In genomic region chr2:126931784-126932183, GRCm38 (mm10) we compare ENCODE assay signal across 9 mouse cellular contexts. TPM values are rescaled to one million over a fixed set of nuclear protein-coding genes. Genes with fewer than 3 reads are reported as not detected.
DNase-seq lines count a peak whose midpoint lies in the region; ATAC-seq and TF ChIP-seq lines count a peak whose summit lies in the region.
"Had no signal": no experiment of that assay in that cellular context is flagged by ENCODE, and none has a peak within 500 bp of the region (broad histone marks: within the 10 kb centered on the region; RNA-seq: fewer than 3 reads in every experiment).

No protein-coding gene starts in this region.

- H3K9me3 ChIP-seq in kidney, postnatal 0 days (replicated peaks; ENCODE audit: low read length): no peaks in the 10 kb centered on the region
- no peaks in the 10 kb centered on the region for H3K9me3 ChIP-seq in embryonic facial prominence, embryonic 15.5 days (replicated peaks)
- H3K9me3 ChIP-seq in intestine, postnatal 0 days (ENCODE audit: control insufficient read depth): no peaks in the 10 kb centered on the region

- H3K27ac ChIP-seq in kidney, postnatal 0 days: peak overlapping the region; percentile 98; the same call in 1 of the 2 replicates
- H3K27ac ChIP-seq in embryonic facial prominence, embryonic 15.5 days (replicated peaks): no peak overlapping the region
- no peak overlapping the region for H3K27ac ChIP-seq in intestine, postnatal 0 days (ENCODE audit: low read depth, low read length)

- 55% methylated on average over 4 of the region's 4 CpGs for WGBS in kidney, postnatal 0 days
- 29% methylated on average over 4 of the region's 4 CpGs for WGBS in embryonic facial prominence, embryonic 15.5 days
- 53% methylated on average over 4 of the region's 4 CpGs for WGBS in intestine, postnatal 0 days

- no peak for TF ChIP-seq POLR2A in myocyte (IDR thresholded peaks at IDR 0.05; ENCODE audit: insufficient read length, low read depth)

- H3K36me3 ChIP-seq in kidney, postnatal 0 days (ENCODE audit: insufficient read depth, low read length): 0 out of 2 replicates have a peak, but pooled peaks cover 2% of the 10 kb centered on the region
- peaks cover 5% of the 10 kb centered on the region; the same call in 1 of the 2 replicates for H3K36me3 ChIP-seq in embryonic facial prominence, embryonic 15.5 days
- H3K36me3 ChIP-seq in intestine, postnatal 0 days (ENCODE audit: control insufficient read depth, insufficient read depth): peaks cover 8% of the 10 kb centered on the region
- H3K36me3 ChIP-seq in myocyte (ENCODE audit: control insufficient read depth, insufficient read depth): peaks cover 5% of the 10 kb centered on the region

- no peaks in the 10 kb centered on the region for H3K27me3 ChIP-seq in kidney, postnatal 0 days (ENCODE audit: insufficient read depth, low read length)
- no peaks in the 10 kb centered on the region for H3K27me3 ChIP-seq in embryonic facial prominence, embryonic 15.5 days
- H3K27me3 ChIP-seq in intestine, postnatal 0 days (replicated peaks; ENCODE audit: control insufficient read depth, insufficient read depth, low read length): no peaks in the 10 kb centered on the region
- no peaks in the 10 kb centered on the region for H3K27me3 ChIP-seq in myocyte (ENCODE audit: control insufficient read depth, insufficient read depth, insufficient read length)

- H3ac ChIP-seq in myocyte (ENCODE audit: control insufficient read depth, insufficient read length): no peak overlapping the region

- ATAC-seq in kidney, postnatal 0 days (replicated peaks; ENCODE audit: low FRiP score, low read depth): no peak
- ATAC-seq in embryonic facial prominence, embryonic 15.5 days (ENCODE audit: insufficient number of reproducible peaks, low FRiP score, low TSS enrichment, low read depth): no peak
- no peak for ATAC-seq in intestine, postnatal 0 days

- no peak overlapping the region for H3K9ac ChIP-seq in kidney, postnatal 0 days (ENCODE audit: low read depth, low read length)
- H3K9ac ChIP-seq in embryonic facial prominence, embryonic 15.5 days: no peak overlapping the region
- H3K9ac ChIP-seq in intestine, postnatal 0 days (ENCODE audit: low read depth, low read length): no peak overlapping the region

- H3K4me3 ChIP-seq in kidney, postnatal 0 days (replicated peaks; ENCODE audit: low read depth, low read length): peak overlapping the region; percentile 68
- H3K4me3 ChIP-seq in embryonic facial prominence, embryonic 15.5 days (replicated peaks): peak overlapping the region; percentile 61
- peak overlapping the region; percentile 78 for H3K4me3 ChIP-seq in intestine, postnatal 0 days (ENCODE audit: low read depth, low read length)
- H3K4me3 ChIP-seq in myocyte: peak overlapping the region; percentile 92

- DNase-seq in kidney, postnatal 0 days (ENCODE audit: low spot score): no peak
- no peak for DNase-seq in kidney, postnatal 4 days
- no peak for DNase-seq in right cerebral cortex, adult 18-20 months
- no peak for DNase-seq in retina, embryonic 14.5 days (ENCODE audit: low spot score)
- DNase-seq in cerebellum, postnatal 10 days: no peak
- DNase-seq: lung, adult 2 months had no signal

- no peak for TF ChIP-seq CTCF in kidney, postnatal 0 days (IDR thresholded peaks at IDR 0.05; ENCODE audit: low read depth)
- TF ChIP-seq CTCF in intestine, postnatal 0 days (IDR thresholded peaks at IDR 0.05; ENCODE audit: low read depth): no peak

- H3K4me2 ChIP-seq in kidney, postnatal 0 days (ENCODE audit: low read length): peak overlapping the region; percentile 73
- peak overlapping the region; percentile 60 for H3K4me2 ChIP-seq in embryonic facial prominence, embryonic 15.5 days (replicated peaks)
- H3K4me2 ChIP-seq in intestine, postnatal 0 days (replicated peaks; ENCODE audit: low read depth): peak overlapping the region; percentile 78
- peak overlapping the region; percentile 82 for H3K4me2 ChIP-seq in myocyte (ENCODE audit: low read depth)

- H3K4me1 ChIP-seq in kidney, postnatal 0 days (replicated peaks; ENCODE audit: insufficient read depth, low read length): no peaks in the 10 kb centered on the region
- peaks cover 5% of the 10 kb centered on the region; the same call in 1 of the 2 replicates for H3K4me1 ChIP-seq in embryonic facial prominence, embryonic 15.5 days
- peaks cover 3% of the 10 kb centered on the region; the same call in 1 of the 2 replicates for H3K4me1 ChIP-seq in intestine, postnatal 0 days (replicated peaks; ENCODE audit: control insufficient read depth, insufficient read depth, low read length)

- H3K79me2 ChIP-seq in myocyte (ENCODE audit: control insufficient read depth, insufficient read depth): peaks cover 8% of the 10 kb centered on the region

TF ChIP-seq in myocyte, 11 proteins besides CTCF, POLR2A, EP300 and RAD21:
- TF ChIP-seq TCF3 (IDR thresholded peaks at IDR 0.05; ENCODE audit: insufficient read length, low read depth) (no peak), MYOD1 (IDR thresholded peaks at IDR 0.05; ENCODE audit: control insufficient read depth in 1 of 3, insufficient read length in 2 of 3, low read depth in 2 of 3) (no peak), USF1 (IDR thresholded peaks at IDR 0.05; ENCODE audit: low read depth) (no peak), MYOG (IDR thresholded peaks at IDR 0.05; ENCODE audit: control insufficient read depth in 1 of 3, insufficient read depth in 1 of 3, insufficient read length in 2 of 3, low read depth in 2 of 3) (no peak), MAX (IDR thresholded peaks at IDR 0.05; ENCODE audit: low read depth) (no peak), E2F4 (IDR thresholded peaks at IDR 0.05; ENCODE audit: insufficient read depth) (no peak), TCF12 (IDR thresholded peaks at IDR 0.05; ENCODE audit: insufficient read depth, poor library complexity, severe bottlenecking) (no peak), SRF (IDR thresholded peaks at IDR 0.05; ENCODE audit: control insufficient read depth, insufficient read length, low read depth) (no peak), CEBPB (IDR thresholded peaks at IDR 0.05; ENCODE audit: insufficient read depth, poor library complexity, severe bottlenecking) (no peak), POLR2AphosphoS2 (IDR thresholded peaks at IDR 0.05; ENCODE audit: insufficient read length, low read depth) (no peak), REST (IDR thresholded peaks at IDR 0.05; ENCODE audit: insufficient read depth, insufficient read length) (no peak)

RNA-seq across cellular contexts. Expression of gene Sppl2a, which starts 1.3 kb away (rescaled TPM):
- polyA plus RNA-seq in kidney, postnatal 0 days (2015; fragmentation: Nextera tagmentation; extraction: Ambion mirVana): 42.4 and 47.8 TPM in 2 replicates
- 60.2 and 63.2 TPM in 2 replicates for polyA plus RNA-seq in embryonic facial prominence, embryonic 15.5 days (2015; fragmentation: Nextera tagmentation; extraction: Ambion mirVana)
- polyA plus RNA-seq in intestine, postnatal 0 days (2015; fragmentation: Nextera tagmentation; extraction: Ambion mirVana): 77.3 and 87.4 TPM in 2 replicates
- 14.9 TPM for polyA plus RNA-seq in myocyte (2012; fragmentation: generic; extraction: Trizol)

RNA-seq across cellular contexts. Expression of gene Trpm7, which starts 55.8 kb away (rescaled TPM):
- polyA plus RNA-seq in kidney, postnatal 0 days (2015; fragmentation: Nextera tagmentation; extraction: Ambion mirVana): 41.2 and 45.9 TPM in 2 replicates
- polyA plus RNA-seq in embryonic facial prominence, embryonic 15.5 days (2015; fragmentation: Nextera tagmentation; extraction: Ambion mirVana): 45.6 and 47.8 TPM in 2 replicates
- 34.6 and 35.3 TPM in 2 replicates for polyA plus RNA-seq in intestine, postnatal 0 days (2015; fragmentation: Nextera tagmentation; extraction: Ambion mirVana)
- polyA plus RNA-seq in myocyte (2012; fragmentation: generic; extraction: Trizol): 5.9 TPM
